Mouse (Mus musculus) liver, adult 2 months (tissue): ENCODE data around the gene Susd2.

Experiments used
- CTCF ChIP-seq: fragments of 200-500 bp; IDR thresholded peaks from 2 replicates; pipeline ENCODE4 v1.5.1; 2011; ENCODE audit warnings: low read depth, low read length, control low read depth
- POLR2A ChIP-seq: fragments of 200-500 bp; IDR thresholded peaks from 2 replicates; pipeline ENCODE4 v1.6.1; 2011; ENCODE audit warnings: low read length, control low read depth; ENCODE audit not compliant: insufficient read depth; ENCODE audit errors: extremely low read depth

DNA sequence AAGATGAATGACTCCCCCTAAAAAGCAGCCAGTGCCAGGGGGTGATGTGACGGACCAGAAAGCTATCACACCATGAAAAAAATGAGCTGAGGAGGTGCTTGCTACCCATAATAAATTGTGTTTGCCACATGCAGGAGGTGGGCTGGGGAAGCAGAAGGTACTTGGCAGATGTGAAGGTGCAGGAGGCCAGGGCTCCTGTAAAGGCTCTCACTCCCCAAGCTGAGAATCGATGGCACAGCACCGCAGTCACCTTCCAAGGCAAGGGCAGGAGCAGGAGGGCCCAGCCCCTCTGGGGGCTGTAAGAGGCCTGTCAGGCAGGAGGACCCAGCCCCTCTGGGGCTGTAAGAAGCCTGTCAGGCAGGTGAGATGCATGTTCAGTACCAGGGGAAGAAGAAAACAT, 18.1 kb upstream of the Susd2 start:
- TF ChIP-seq POLR2A (no peak), CTCF (no peak)
